Mouse (Mus musculus): Measurements from ENCODE around the gene Gtf2f1. TPM values are rescaled to one million over a fixed set of nuclear protein-coding genes. Genes with fewer than 3 reads are reported as not detected.

The Gtf2f1 gene
- polyA plus RNA-seq, 1 experiment from 2014 or later = 70.3 TPM

DNA sequence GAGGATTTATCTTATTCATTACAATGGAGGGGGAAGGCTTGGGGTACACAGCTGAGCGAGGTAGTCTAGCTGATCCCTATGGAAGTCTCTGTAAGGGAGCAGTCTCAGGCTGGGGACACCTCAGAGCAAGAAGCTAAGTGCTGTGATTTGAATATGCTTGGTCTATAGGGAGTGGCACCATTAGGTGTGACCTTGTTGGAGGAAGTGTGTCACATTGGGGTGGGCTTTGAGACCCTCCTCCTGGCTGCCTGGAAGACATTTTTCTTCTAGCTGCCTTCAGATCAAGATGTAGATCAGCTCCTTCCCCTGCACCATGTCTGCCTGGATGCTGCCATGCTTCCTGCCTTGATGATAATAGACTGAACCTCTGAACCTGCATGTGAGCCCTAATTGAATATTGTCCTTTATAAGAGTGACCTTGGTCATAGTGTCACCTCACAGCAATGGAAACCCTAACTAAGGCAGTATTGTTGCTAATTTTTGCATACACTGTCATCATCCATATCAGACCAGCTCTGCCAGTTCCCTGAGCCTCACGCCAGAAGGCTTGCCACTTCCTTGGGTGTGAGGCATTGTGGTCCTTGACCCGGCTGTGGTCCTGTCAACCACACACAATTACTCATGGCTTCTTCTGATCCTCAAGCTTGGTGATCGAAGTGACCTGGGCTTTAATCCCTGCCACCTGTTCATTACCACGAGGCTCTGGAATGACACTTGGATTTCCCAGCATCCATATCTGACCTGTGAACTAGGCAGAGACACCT, 48.3 kb downstream of the Gtf2f1 start:
- ATAC-seq (ENCODE audit: low FRiP score) = no peak
- H3K27ac ChIP-seq = no peak overlapping the region
- no peaks in the 10 kb centered on the region for H3K36me3 ChIP-seq
- no peak overlapping the region for H3K4me2 ChIP-seq
- WGBS = 86% methylated on average over 5 of the region's 5 CpGs
- no peaks in the 10 kb centered on the region for H3K9me3 ChIP-seq
- H3K27me3 ChIP-seq = no peaks in the 10 kb centered on the region
- H3K4me3 ChIP-seq = no peak overlapping the region
- no peaks in the 10 kb centered on the region for H3K4me1 ChIP-seq (replicated peaks)
- no peak overlapping the region for H3K9ac ChIP-seq

- no peak for ATAC-seq (ENCODE audit: low FRiP score)
- Histone ChIP-seq H3K4me3 (no peak overlapping the region), H3K27ac (no peak overlapping the region), H3K27me3 (no peaks in the 10 kb centered on the region), H3K4me1 (replicated peaks) (no peaks in the 10 kb centered on the region), H3K4me2 (no peak overlapping the region), H3K9me3 (no peaks in the 10 kb centered on the region), H3K9ac (no peak overlapping the region), H3K36me3 (no peaks in the 10 kb centered on the region)
- WGBS = 95% methylated on average over 4 of the region's 4 CpGs
These were observed 49.2 kb downstream of the Gtf2f1 start for GRCm38 (mm10) chr17:56961880-56962279.

DNA sequence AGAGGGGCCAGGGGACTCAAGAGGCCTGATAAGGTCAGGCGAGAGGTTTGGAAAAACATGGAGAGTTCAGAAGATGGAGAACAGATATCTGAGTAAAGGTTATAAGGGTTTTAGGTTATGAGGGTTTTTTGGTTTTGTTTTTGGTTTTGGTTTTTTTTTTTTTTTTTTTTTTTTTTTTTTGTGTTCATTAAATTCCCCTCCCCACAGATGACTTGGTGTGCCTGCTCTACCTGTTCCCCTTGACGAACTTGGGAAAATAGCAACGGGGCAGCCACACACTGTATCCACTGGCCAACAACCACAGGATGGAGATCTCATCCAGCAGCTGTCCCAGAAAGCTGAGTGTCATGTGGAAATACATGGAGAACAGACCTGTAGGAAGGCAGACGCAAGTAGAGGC, 52.4 kb downstream of the Gtf2f1 start:
- H3K27ac ChIP-seq = no peak overlapping the region
- H3K4me2 ChIP-seq = no peak overlapping the region
- no peaks in the 10 kb centered on the region for H3K4me1 ChIP-seq (replicated peaks)
- no peaks in the 10 kb centered on the region for H3K9me3 ChIP-seq
- H3K9ac ChIP-seq = no peak overlapping the region
- WGBS = 81% methylated on average over 4 of the region's 4 CpGs
- no peaks in the 10 kb centered on the region for H3K27me3 ChIP-seq
- no peaks in the 10 kb centered on the region for H3K36me3 ChIP-seq
- no peak for ATAC-seq (ENCODE audit: low FRiP score)
- no peak overlapping the region for H3K4me3 ChIP-seq

GRCm38 (mm10) chr17:56957763-56958429, 53.2 kb downstream of the Gtf2f1 start:
- Histone ChIP-seq H3K4me3 (no peak overlapping the region), H3K4me1 (replicated peaks) (no peaks in the 10 kb centered on the region), H3K27ac (no peak overlapping the region), H3K36me3 (no peaks in the 10 kb centered on the region), H3K27me3 (0 out of 2 replicates have a peak, but pooled peaks cover 1% of the 10 kb centered on the region), H3K9me3 (no peaks in the 10 kb centered on the region), H3K9ac (no peak overlapping the region), H3K4me2 (no peak overlapping the region)
- no peak for ATAC-seq (ENCODE audit: low FRiP score)
- 34% methylated on average over 11 of the region's 11 CpGs for WGBS

DNA sequence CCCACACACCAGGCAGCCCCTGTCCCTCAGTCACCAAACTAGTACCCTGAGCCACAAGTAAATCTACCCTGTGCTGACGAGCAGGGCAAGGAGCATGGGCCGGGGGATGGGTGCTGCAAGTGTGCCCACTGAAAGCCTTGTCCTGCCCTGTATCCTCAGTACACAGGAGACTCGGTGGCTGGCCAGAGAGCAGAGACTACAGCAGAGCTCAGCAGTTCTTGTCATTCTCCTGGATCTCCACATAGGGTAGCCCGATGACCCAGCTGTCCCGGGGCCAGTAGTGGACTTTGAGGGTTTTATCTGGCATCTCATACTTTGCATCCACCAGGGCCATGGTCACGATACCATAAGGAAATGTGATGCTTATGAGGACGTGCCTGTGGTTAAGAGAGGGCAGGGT, 56.2 kb downstream of the Gtf2f1 start:
- Histone ChIP-seq H3K4me1 (replicated peaks) (no peaks in the 10 kb centered on the region), H3K9ac (no peak overlapping the region), H3K4me3 (no peak overlapping the region), H3K4me2 (no peak overlapping the region), H3K27me3 (0 out of 2 replicates have a peak, but pooled peaks cover 3% of the 10 kb centered on the region), H3K36me3 (no peaks in the 10 kb centered on the region), H3K27ac (no peak overlapping the region), H3K9me3 (no peaks in the 10 kb centered on the region)
- WGBS = 87% methylated on average over 7 of the region's 7 CpGs
- ATAC-seq (ENCODE audit: low FRiP score) = no peak

Other genes with a start within 250 kb of the Gtf2f1 start
- 67.1 and 68.7 TPM in 2 replicates for gene Dus3l, start 246.5 kb downstream of the Gtf2f1 start, polyA plus RNA-seq (2015; fragmentation: Nextera tagmentation; extraction: Ambion mirVana)
- gene Prr22, start 241.0 kb downstream of the Gtf2f1 start, polyA plus RNA-seq (2015; fragmentation: Nextera tagmentation; extraction: Ambion mirVana) = 1.0 TPM in 2 replicates
- 5.6 and 8.0 TPM in 2 replicates for gene Rfx2, start 180.3 kb downstream of the Gtf2f1 start, polyA plus RNA-seq (2015; fragmentation: Nextera tagmentation; extraction: Ambion mirVana)
- gene Acsbg2, start 136.8 kb downstream of the Gtf2f1 start, polyA plus RNA-seq (2015; fragmentation: Nextera tagmentation; extraction: Ambion mirVana) = 0.06 TPM in 2 replicates
- 0.27 and 0.41 TPM in 2 replicates for gene 1700061G19Rik, start 135.8 kb downstream of the Gtf2f1 start, polyA plus RNA-seq (2015; fragmentation: Nextera tagmentation; extraction: Ambion mirVana)
- gene Mllt1, start 75.9 kb downstream of the Gtf2f1 start, polyA plus RNA-seq (2015; fragmentation: Nextera tagmentation; extraction: Ambion mirVana) = 75.1 and 77.5 TPM in 2 replicates
- gene Acer1, start 29.2 kb downstream of the Gtf2f1 start, polyA plus RNA-seq (2015; fragmentation: Nextera tagmentation; extraction: Ambion mirVana) = not detected in 2 replicates
- gene Clpp, start 21.0 kb downstream of the Gtf2f1 start, polyA plus RNA-seq (2015; fragmentation: Nextera tagmentation; extraction: Ambion mirVana) = 163 and 175 TPM in 2 replicates
- 41.9 and 46.0 TPM in 2 replicates for gene Alkbh7, start 13.9 kb downstream of the Gtf2f1 start, polyA plus RNA-seq (2015; fragmentation: Nextera tagmentation; extraction: Ambion mirVana)
- 0.79 and 1.1 TPM in 2 replicates for gene Pspn, start 11.3 kb downstream of the Gtf2f1 start, polyA plus RNA-seq (2015; fragmentation: Nextera tagmentation; extraction: Ambion mirVana)
- gene Gm17949, start 181 bp upstream of the Gtf2f1 start, polyA plus RNA-seq (2015; fragmentation: Nextera tagmentation; extraction: Ambion mirVana) = 0.38 and 0.56 TPM in 2 replicates
- gene Khsrp, start 20.2 kb upstream of the Gtf2f1 start, polyA plus RNA-seq (2015; fragmentation: Nextera tagmentation; extraction: Ambion mirVana) = 31.6 and 33.3 TPM in 2 replicates
- gene Slc25a41, start 30.4 kb upstream of the Gtf2f1 start, polyA plus RNA-seq (2015; fragmentation: Nextera tagmentation; extraction: Ambion mirVana) = not detected in 2 replicates
- 2.9 TPM in 2 replicates for gene Crb3, start 47.8 kb upstream of the Gtf2f1 start, polyA plus RNA-seq (2015; fragmentation: Nextera tagmentation; extraction: Ambion mirVana)
- 26.5 and 27.6 TPM in 2 replicates for gene Slc25a23, start 48.6 kb upstream of the Gtf2f1 start, polyA plus RNA-seq (2015; fragmentation: Nextera tagmentation; extraction: Ambion mirVana)
- 4.0 and 4.3 TPM in 2 replicates for gene Dennd1c, start 67.2 kb upstream of the Gtf2f1 start, polyA plus RNA-seq (2015; fragmentation: Nextera tagmentation; extraction: Ambion mirVana)
- 314 and 346 TPM in 2 replicates for gene Tubb4a, start 76.5 kb upstream of the Gtf2f1 start, polyA plus RNA-seq (2015; fragmentation: Nextera tagmentation; extraction: Ambion mirVana)
- 4.6 and 5.5 TPM in 2 replicates for gene Tnfsf9, start 94.0 kb upstream of the Gtf2f1 start, polyA plus RNA-seq (2015; fragmentation: Nextera tagmentation; extraction: Ambion mirVana)
- 0.32 and 0.61 TPM in 2 replicates for gene Cd70, start 138.5 kb upstream of the Gtf2f1 start, polyA plus RNA-seq (2015; fragmentation: Nextera tagmentation; extraction: Ambion mirVana)
- gene Tnfsf14, start 182.9 kb upstream of the Gtf2f1 start, polyA plus RNA-seq (2015; fragmentation: Nextera tagmentation; extraction: Ambion mirVana) = 0.09 and 0.14 TPM in 2 replicates
- 1.3 TPM in 2 replicates for gene C3, start 216.8 kb upstream of the Gtf2f1 start, polyA plus RNA-seq (2015; fragmentation: Nextera tagmentation; extraction: Ambion mirVana)
- gene Gpr108, start 237.2 kb upstream of the Gtf2f1 start, polyA plus RNA-seq (2015; fragmentation: Nextera tagmentation; extraction: Ambion mirVana) = 22.4 and 23.8 TPM in 2 replicates
- gene Trip10, start 238.2 kb upstream of the Gtf2f1 start, polyA plus RNA-seq (2015; fragmentation: Nextera tagmentation; extraction: Ambion mirVana) = 12.5 and 14.6 TPM in 2 replicates